Mouse (Mus musculus): ENCODE data around the gene S100a6. TPM values are rescaled to one million over a fixed set of nuclear protein-coding genes. Genes with fewer than 3 reads are reported as not detected.

S100a6 gene
- polyA plus RNA-seq, 1 experiment, result 3,458 TPM

DNA sequence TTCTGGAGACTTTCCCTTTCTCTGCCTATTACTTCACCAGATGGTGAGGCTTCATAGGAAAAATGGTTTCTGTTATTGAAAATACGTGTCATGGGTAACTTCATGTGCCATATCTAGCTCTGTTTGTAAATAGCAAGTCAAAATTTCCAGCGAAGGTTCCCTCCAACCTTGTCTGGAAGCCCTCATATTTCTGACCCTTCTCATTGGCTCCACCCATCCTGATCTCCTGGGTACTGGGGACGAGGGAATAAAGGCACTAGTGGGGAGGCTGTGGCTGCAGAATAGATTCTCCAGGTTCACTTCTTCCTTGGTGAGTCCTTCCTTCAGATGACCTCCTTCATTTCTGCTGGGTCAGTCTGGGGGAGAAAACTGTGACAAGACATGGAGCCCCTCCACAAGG is 4.5 kb upstream of the S100a6 start, which contains the start of gene S100a5:
Gene S100a5, plus strand, starts transcription at position 301 of the 400 bp plus-strand sequence.
- TF ChIP-seq POLR2A (IDR thresholded peaks at IDR 0.05; ENCODE audit: low read depth, low read length), result no peak
- no peak for TF ChIP-seq CTCF (IDR thresholded peaks at IDR 0.05; ENCODE audit: borderline replicate concordance, insufficient read depth, low read length)
- H3K27ac ChIP-seq (ENCODE audit: insufficient read depth, low read length), result no peak within 1 kb of the TSS
- no peak within 1 kb of the TSS for H3K4me3 ChIP-seq (ENCODE audit: insufficient read depth, low read length)
- H3K4me1 ChIP-seq (ENCODE audit: control insufficient read depth, insufficient read depth, low read length), result peaks cover 26% of the 10 kb centered on the region

DNA sequence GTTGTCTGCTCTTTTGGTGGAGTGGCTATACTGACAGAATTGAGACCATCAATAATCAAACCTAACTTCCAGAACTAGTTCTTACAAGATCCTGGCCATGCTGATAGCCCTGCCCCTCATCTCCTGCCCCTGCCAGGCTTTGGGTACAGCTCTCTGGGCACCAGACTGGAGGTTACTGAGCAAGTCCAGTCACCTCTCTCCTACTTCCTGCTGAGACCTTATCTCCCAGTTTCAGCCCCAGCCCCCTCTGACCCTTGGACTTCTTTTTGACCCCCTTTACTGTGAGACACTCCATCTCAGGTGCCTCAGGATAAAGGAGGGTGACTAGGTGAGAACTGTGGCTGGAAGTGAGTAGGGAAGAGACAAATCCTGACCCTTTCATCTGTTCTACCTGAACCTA is 3.6 kb upstream of the S100a6 start:
- Histone ChIP-seq H3K4me3 (ENCODE audit: insufficient read depth, low read length) (no peak overlapping the region), H3K4me1 (ENCODE audit: control insufficient read depth, insufficient read depth, low read length) (peaks cover 23% of the 10 kb centered on the region), H3K27ac (ENCODE audit: insufficient read depth, low read length) (no peak overlapping the region)
- TF ChIP-seq POLR2A (IDR thresholded peaks at IDR 0.05; ENCODE audit: low read depth, low read length) (no peak), CTCF (IDR thresholded peaks at IDR 0.05; ENCODE audit: borderline replicate concordance, insufficient read depth, low read length) (no peak)

DNA sequence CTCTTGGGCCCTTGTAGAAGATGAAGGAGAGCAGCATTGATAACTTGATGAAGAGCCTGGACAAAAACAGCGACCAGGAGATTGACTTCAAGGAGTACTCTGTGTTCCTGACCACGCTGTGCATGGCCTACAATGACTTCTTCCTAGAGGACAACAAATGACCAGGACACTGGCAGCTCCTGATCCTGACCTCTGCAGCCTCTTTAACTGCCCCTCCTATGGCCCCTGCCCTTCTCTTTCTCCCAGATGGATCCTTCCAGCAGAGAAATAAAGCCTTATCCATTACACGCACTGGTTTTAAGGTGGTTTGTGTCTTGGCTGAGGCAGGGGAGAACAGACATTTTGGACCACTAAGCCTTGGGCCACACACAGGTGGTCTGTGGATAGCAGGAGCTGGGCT is 1.2 kb upstream of the S100a6 start:
- no peak for TF ChIP-seq CTCF (IDR thresholded peaks at IDR 0.05; ENCODE audit: borderline replicate concordance, insufficient read depth, low read length)
- no peak for TF ChIP-seq POLR2A (IDR thresholded peaks at IDR 0.05; ENCODE audit: low read depth, low read length)
- Histone ChIP-seq H3K27ac (ENCODE audit: insufficient read depth, low read length) (peak overlapping the region; percentile 88), H3K4me1 (ENCODE audit: control insufficient read depth, insufficient read depth, low read length) (peaks cover 11% of the 10 kb centered on the region; the same call in 1 of the 2 replicates), H3K4me3 (ENCODE audit: insufficient read depth, low read length) (no peak overlapping the region)

DNA sequence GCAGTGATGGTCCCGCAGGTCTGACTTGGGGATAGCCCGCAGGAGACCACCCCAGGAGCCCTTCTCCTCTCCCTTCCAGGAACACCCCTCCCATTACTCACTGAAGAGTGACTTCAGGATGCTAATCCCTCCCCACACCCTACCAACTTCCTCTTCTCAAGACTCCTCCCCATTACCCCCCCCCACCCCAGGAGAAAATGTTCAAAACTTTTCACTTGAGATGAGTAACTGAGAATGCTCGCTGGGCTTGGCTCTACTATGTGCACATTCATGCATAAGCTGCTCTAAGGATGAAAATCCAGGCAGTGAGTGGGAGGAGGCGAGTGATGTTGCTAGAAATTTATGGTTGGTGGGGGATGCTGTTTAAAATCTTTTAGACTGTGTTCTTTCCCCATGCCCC is 621 bp upstream of the S100a6 start:
- TF ChIP-seq POLR2A (IDR thresholded peaks at IDR 0.05; ENCODE audit: low read depth, low read length) (peak; percentile 80), CTCF (IDR thresholded peaks at IDR 0.05; ENCODE audit: borderline replicate concordance, insufficient read depth, low read length) (no peak)
- peak overlapping the region; percentile 88 for H3K27ac ChIP-seq (ENCODE audit: insufficient read depth, low read length)
- peaks cover 11% of the 10 kb centered on the region; the same call in 1 of the 2 replicates for H3K4me1 ChIP-seq (ENCODE audit: control insufficient read depth, insufficient read depth, low read length)
- H3K4me3 ChIP-seq (ENCODE audit: insufficient read depth, low read length), result no peak overlapping the region

DNA sequence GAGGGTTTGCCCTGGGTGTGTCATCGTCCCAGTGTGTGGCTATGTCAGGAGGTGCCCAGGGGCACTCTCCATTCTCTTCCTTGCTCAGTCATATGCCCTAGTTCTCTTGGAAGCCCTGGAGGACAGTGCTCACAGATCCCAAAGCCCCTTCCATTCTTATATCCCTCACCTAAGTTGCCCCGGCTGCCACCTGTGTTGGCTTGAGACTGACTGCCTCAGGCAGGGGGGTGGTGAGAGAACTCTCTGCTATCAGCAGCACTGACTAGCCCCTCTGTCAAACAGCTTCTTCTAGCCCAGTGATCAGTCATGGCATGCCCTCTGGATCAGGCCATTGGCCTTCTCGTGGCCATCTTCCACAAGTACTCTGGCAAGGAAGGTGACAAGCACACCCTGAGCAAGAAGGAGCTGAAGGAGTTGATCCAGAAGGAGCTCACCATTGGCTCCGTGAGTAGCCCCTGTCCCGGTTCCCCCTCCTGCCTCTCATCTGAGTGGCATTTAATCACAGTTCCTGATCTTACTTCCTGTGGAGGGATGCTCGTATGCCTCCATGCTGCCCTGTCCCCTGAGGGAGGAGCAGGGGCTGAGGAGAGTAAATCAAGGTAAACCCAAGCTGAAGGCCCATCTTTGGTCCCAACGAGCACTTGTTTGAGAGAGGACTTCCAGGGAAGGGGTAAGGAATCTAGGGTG is 922 bp downstream of the S100a6 start:
- peak overlapping the region; percentile 82 for H3K27ac ChIP-seq (ENCODE audit: insufficient read depth, low read length)
- H3K4me3 ChIP-seq (ENCODE audit: insufficient read depth, low read length), result peak overlapping the region; percentile 92
- TF ChIP-seq CTCF (IDR thresholded peaks at IDR 0.05; ENCODE audit: borderline replicate concordance, insufficient read depth, low read length) (no peak), POLR2A (IDR thresholded peaks at IDR 0.05; ENCODE audit: low read depth, low read length) (peak; percentile 50)
- 0 out of 2 replicates have a peak, but pooled peaks cover 9% of the 10 kb centered on the region for H3K4me1 ChIP-seq (ENCODE audit: control insufficient read depth, insufficient read depth, low read length)

DNA sequence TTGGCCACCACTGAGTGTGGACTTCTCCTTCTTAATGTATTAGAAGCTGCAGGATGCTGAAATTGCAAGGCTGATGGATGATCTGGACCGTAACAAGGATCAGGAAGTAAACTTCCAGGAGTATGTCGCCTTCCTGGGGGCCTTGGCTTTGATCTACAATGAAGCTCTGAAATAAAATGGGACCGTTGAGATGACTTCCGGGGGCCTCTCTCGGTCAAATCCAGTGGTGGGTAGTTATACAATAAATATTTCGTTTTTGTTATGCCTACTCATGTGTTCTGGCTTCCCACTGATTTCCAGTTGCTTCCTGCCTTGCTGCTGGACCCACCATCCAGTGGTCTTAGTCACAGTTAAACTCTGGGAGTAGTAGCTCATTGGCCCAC is 1.5 kb downstream of the S100a6 start:
- TF ChIP-seq POLR2A (IDR thresholded peaks at IDR 0.05; ENCODE audit: low read depth, low read length), result peak; percentile 35; the same call in 1 of the 2 replicates
- TF ChIP-seq CTCF (IDR thresholded peaks at IDR 0.05; ENCODE audit: borderline replicate concordance, insufficient read depth, low read length), result no peak
- peak overlapping the region; percentile 82 for H3K27ac ChIP-seq (ENCODE audit: insufficient read depth, low read length)
- 0 out of 2 replicates have a peak, but pooled peaks cover 9% of the 10 kb centered on the region for H3K4me1 ChIP-seq (ENCODE audit: control insufficient read depth, insufficient read depth, low read length)
- H3K4me3 ChIP-seq (ENCODE audit: insufficient read depth, low read length), result peak overlapping the region; percentile 92

DNA sequence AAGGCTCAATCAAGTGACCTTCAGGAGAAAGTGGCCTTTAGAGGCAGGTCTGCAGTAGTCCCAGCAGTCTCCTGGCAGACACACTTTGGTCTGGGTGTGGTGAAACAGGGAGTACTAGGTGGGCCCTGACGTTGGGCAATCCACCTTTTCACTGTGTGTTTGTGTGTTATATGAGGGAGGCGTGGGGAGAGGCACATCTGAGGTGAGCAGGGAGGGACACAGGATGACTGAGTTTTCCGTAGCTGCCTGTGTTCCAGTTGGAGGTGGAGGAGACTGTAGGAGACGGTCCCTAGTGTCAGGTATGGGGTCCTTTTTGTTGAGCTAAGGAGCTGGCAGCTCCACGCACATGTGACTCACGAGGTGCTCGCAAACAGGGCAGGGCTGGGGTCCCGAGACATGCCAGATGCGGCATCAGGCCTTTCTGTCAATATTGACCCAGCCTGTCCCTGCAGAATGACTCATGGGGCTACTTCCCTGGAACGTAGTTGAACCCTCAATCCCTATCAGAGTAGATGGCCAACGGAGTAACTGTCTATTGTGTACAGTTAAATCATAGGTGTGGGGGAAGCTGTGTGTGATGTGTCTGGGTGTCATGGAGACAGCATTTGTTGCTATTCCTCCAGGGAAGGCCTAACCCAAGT is 2.0 kb downstream of the S100a6 start:
- Histone ChIP-seq H3K27ac (ENCODE audit: insufficient read depth, low read length) (peak overlapping the region; percentile 82), H3K4me1 (ENCODE audit: control insufficient read depth, insufficient read depth, low read length) (0 out of 2 replicates have a peak, but pooled peaks cover 9% of the 10 kb centered on the region), H3K4me3 (ENCODE audit: insufficient read depth, low read length) (peak overlapping the region; percentile 92)
- no peak for TF ChIP-seq CTCF (IDR thresholded peaks at IDR 0.05; ENCODE audit: borderline replicate concordance, insufficient read depth, low read length)
- peak; percentile 45 for TF ChIP-seq POLR2A (IDR thresholded peaks at IDR 0.05; ENCODE audit: low read depth, low read length)

DNA sequence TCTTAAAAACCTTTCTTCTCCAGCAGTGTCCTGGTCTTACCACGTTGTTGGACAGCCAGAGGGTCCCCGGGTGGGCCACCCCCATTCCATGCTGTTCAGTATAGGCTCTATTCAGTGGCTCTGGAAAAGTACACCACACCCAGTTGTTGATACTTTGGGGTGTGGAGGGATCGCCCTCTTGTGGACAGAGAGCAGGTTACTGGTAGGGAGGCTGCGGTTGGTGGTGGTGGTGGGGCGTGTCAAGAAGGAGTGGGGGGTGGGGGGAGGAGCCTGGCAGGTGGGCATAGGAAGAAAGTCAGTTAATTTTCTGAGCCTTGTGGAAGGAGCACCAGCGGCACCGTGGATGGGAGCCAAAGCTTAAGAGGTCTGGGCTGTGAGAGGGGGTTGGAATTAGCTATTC is 2.7 kb downstream of the S100a6 start:
- Histone ChIP-seq H3K27ac (ENCODE audit: insufficient read depth, low read length) (peak overlapping the region; percentile 82), H3K4me3 (ENCODE audit: insufficient read depth, low read length) (peak overlapping the region; percentile 92), H3K4me1 (ENCODE audit: control insufficient read depth, insufficient read depth, low read length) (0 out of 2 replicates have a peak, but pooled peaks cover 9% of the 10 kb centered on the region)
- TF ChIP-seq POLR2A (IDR thresholded peaks at IDR 0.05; ENCODE audit: low read depth, low read length) (peak; percentile 43; the same call in 1 of the 2 replicates), CTCF (IDR thresholded peaks at IDR 0.05; ENCODE audit: borderline replicate concordance, insufficient read depth, low read length) (peak; percentile 67; the same call in 1 of the 2 replicates)

DNA sequence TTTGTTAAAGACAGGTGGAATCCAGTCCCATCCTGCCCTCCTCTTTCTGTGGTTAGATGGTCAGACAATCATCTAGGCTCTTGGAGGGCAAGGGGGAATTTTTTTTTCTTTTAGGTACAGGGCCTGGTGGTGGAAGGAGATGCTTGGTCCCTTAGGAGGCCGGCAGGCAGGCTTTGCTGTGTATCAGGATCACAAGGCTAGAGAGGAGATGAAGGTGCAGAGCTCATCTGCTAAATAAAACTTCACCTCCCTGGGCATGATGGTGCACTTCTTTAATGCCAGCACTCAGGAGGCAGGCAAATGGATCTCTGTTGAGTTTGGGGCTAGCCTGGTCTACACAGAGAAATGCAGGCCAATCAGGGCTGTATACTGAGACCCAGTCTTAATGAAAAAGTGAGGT is 3.2 kb downstream of the S100a6 start:
- Histone ChIP-seq H3K4me3 (ENCODE audit: insufficient read depth, low read length) (peak overlapping the region; percentile 92), H3K4me1 (ENCODE audit: control insufficient read depth, insufficient read depth, low read length) (0 out of 2 replicates have a peak, but pooled peaks cover 9% of the 10 kb centered on the region), H3K27ac (ENCODE audit: insufficient read depth, low read length) (peak overlapping the region; percentile 64)
- no peak for TF ChIP-seq CTCF (IDR thresholded peaks at IDR 0.05; ENCODE audit: borderline replicate concordance, insufficient read depth, low read length)
- TF ChIP-seq POLR2A (IDR thresholded peaks at IDR 0.05; ENCODE audit: low read depth, low read length), result peak; percentile 13; the same call in 1 of the 2 replicates

GRCm38 (mm10) chr3:90617586-90617985 is 4.9 kb downstream of the S100a6 start:
- Histone ChIP-seq H3K4me3 (ENCODE audit: insufficient read depth, low read length) (no peak overlapping the region), H3K27ac (ENCODE audit: insufficient read depth, low read length) (no peak overlapping the region), H3K4me1 (ENCODE audit: control insufficient read depth, insufficient read depth, low read length) (peaks cover 9% of the 10 kb centered on the region; the same call in 1 of the 2 replicates)
- TF ChIP-seq CTCF (IDR thresholded peaks at IDR 0.05; ENCODE audit: borderline replicate concordance, insufficient read depth, low read length) (no peak), POLR2A (IDR thresholded peaks at IDR 0.05; ENCODE audit: low read depth, low read length) (peak; percentile 56; the same call in 1 of the 2 replicates)

Measured in embryonic fibroblast, embryonic 13.5 days (primary cell).